Mouse (Mus musculus) spleen, postnatal 14 days (tissue): ENCODE data around the gene Nkx2-2.
"Not testable (repeated sequence)": the region's sequence is repeated elsewhere in the genome, so short reads cannot be mapped to it uniquely, and the experiment has no call there.

ENCODE experiments used
- DNase-seq, 2 experiments: peaks; one replicate each; pipeline ENCODE4 v3.0.0; 2021 to 2022; ENCODE audit warnings: low spot score in 2 of 2

Gene Nkx2-2

GRCm38 (mm10) chr2:147181926-147182708 is 11.9 kb downstream of the Nkx2-2 start:
- no peak for DNase-seq

DNA sequence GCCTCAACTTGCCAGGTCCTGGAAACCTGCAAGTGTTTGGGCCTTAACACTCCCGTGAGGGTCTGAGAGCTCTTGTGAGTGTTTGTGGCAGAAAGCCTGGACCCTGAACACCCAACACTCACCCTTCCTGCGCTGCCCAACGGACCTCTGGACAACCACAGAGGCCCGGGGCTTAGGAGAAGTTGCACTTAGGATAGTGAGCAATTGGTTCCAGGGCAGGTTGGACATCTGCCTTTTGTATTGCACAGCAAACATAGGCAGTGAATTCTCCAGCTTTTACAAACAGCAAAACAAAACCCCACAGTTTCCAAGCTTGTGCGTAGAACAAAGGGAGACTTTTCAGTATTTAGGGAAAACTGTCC is 12.8 kb downstream of the Nkx2-2 start:
- no peak for DNase-seq

GRCm38 (mm10) chr2:147180649-147181303 is 13.3 kb downstream of the Nkx2-2 start:
- no peak for DNase-seq

- DNase-seq: peak in 1 of 2 experiments; percentile 44
Measured at GRCm38 (mm10) chr2:147178091-147179059, 15.7 kb downstream of the Nkx2-2 start.

DNA sequence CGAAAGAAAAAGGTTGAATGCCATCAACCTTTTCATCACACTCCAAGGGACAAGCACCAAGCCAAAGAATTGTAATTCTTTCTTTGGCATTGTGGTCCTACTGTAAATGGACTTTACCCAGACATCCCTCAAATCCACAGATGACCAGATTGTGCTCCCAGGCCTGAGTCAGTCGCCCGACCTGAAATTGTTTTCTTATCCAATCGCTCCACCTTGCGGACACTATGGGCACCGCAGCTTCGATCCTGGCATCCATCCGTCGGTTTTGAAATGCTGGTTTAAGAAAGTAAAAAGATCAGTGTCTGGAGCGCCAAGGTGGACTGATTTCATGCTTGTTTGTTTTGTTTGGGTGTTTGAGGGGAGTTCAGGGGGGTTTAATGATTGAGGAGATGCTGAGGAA is 16.4 kb downstream of the Nkx2-2 start:
- DNase-seq: peak in 1 of 2 experiments; percentile 65

DNA sequence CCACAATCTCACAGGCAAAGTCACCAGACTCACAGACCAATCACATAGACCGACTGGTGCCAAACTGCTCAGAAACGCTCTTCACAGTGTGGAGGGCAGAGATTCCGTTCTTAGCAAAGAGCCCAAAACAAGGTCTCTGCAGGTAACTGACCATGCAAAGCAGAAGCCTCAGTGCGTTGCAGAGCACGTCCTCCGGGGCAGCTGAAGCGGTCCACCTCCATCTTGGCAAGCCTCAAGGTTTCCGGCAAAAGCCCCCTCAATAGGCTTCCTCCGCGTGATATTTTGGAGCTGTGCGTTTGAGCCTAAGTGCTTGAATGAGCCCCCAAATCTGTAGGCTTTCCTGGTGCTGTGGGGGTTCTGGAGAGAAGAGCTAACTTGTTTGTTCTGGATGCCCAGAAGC is 18.7 kb downstream of the Nkx2-2 start:
- DNase-seq: no peak

GRCm38 (mm10) chr2:147173751-147174150 is 20.3 kb downstream of the Nkx2-2 start:
- no peak for DNase-seq

- not testable (repeated sequence) for DNase-seq
Measured at GRCm38 (mm10) chr2:147170538-147170937, 23.5 kb downstream of the Nkx2-2 start.

GRCm38 (mm10) chr2:147165863-147166262 is 28.2 kb downstream of the Nkx2-2 start:
- DNase-seq: no peak

DNA sequence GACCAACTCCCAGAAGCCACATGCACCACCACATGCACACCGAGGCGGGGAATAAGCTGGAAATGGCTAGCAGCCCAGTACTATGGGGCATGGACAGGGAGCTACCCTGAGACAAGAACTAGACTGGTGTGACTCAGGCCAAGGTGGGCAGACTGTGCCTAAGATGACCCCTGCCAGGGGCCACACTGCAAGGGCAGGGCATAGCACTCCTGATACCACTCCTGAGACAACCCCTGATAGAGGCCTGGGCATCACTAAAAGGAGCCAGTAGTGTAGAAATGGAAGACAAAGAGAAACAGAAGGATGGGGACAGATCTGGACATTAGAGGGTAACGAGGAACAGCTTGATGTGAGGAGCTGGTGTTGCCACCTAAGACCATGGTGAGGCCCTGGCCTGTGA is 28.7 kb downstream of the Nkx2-2 start:
- no peak for DNase-seq

DNA sequence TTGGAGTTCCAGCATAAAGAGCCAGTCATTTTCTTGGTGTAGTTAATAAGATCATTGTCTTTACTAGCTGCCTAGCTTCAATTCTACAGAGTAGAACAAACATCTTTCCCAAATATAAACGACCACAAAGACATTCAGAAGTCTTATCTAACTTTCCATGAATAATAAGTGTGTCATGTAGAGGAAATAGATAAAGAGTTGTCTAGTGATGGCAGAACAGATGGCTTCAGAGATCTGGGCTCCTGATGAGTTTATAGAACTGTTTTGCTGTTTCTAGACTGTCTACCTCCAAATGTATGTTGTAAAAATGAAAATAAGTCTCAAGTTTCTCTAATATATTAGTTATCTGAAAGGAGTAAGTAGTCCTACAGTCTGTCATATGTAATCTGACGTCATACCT is 41.5 kb downstream of the Nkx2-2 start:
- DNase-seq: no peak
